ENCODE assay signal across 16 mouse cellular contexts in genomic region chr5:45565829-45566228, GRCm38 (mm10).
"Had no signal": no experiment of that assay in that cellular context is flagged by ENCODE, and none has a peak within 500 bp of the region (broad histone marks: within the 10 kb centered on the region; RNA-seq: fewer than 3 reads in every experiment).

No protein-coding gene starts in this region.

- H3K4me1 ChIP-seq: neural tube, embryonic 12.5 days; neural tube, embryonic 13.5 days; neural tube, embryonic 15.5 days; stomach, embryonic 15.5 days had no signal

- H3K4me2 ChIP-seq: neural tube, embryonic 12.5 days; neural tube, embryonic 13.5 days; neural tube, embryonic 15.5 days; stomach, embryonic 15.5 days had no signal

- H3K4me3 ChIP-seq: neural tube, embryonic 12.5 days; neural tube, embryonic 13.5 days; neural tube, embryonic 15.5 days; stomach, embryonic 15.5 days had no signal

- H3K27ac ChIP-seq: neural tube, embryonic 12.5 days; neural tube, embryonic 13.5 days; neural tube, embryonic 15.5 days; stomach, embryonic 15.5 days; stomach, postnatal 0 days had no signal

- DNase-seq: right cerebral cortex, adult 18-20 months; right cerebral cortex, postnatal 14 days; right cerebral cortex, postnatal 25 days; right cerebral cortex, postnatal 4 days; spleen, adult 18-20 months; thymus, adult 18-20 months; thymus, adult 2 months; thymus, postnatal 14 days; thymus, postnatal 25 days; thymus, postnatal 36 days; thymus, postnatal 4 days had no signal

- H3K9me3 ChIP-seq: neural tube, embryonic 12.5 days; neural tube, embryonic 13.5 days; neural tube, embryonic 15.5 days; stomach, embryonic 15.5 days had no signal

- H3K9ac ChIP-seq: neural tube, embryonic 12.5 days; neural tube, embryonic 13.5 days; neural tube, embryonic 15.5 days; stomach, embryonic 15.5 days had no signal

- H3K36me3 ChIP-seq: neural tube, embryonic 12.5 days; neural tube, embryonic 13.5 days; neural tube, embryonic 15.5 days; stomach, embryonic 15.5 days had no signal

- H3K27me3 ChIP-seq: neural tube, embryonic 12.5 days; neural tube, embryonic 13.5 days; neural tube, embryonic 15.5 days; stomach, embryonic 15.5 days had no signal
